Mouse (Mus musculus): Measurements from ENCODE around the gene Sipa1l3.

Sipa1l3 gene

DNA sequence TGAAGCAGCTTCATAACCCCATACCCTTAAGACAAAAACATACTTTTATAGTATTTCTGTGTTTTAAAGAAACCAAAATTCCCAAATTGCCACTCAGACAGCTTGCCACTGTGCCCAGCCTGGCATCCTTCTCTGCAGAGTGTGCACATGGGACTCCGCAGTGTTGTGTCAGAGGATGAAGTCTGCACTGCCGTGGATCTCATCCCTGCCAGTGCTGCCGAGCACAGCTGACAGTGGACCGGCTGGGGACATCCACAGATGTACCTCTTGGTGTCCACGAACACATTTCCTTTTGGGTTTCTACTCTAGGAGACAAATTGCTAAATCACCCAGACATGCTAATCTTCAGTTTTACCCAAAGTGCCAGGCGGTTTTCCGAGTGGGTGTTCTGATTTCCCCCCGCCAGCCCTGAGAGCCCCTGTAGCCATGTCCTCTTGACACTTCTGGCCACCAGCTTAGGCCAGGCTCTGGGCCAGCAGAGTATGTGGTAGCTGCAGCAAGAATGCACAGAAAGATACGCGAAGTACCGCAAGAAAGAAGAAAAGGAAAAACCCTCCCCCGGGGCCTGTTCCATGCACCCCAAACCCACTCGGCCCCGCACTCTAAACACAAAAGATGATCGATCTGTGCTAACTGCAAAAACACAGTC is 127.2 kb downstream of the Sipa1l3 start:
- in situ Hi-C loops (cut with MboI; ENCODE audit: unreplicated experiment in 2 of 2) = no loop called here

DNA sequence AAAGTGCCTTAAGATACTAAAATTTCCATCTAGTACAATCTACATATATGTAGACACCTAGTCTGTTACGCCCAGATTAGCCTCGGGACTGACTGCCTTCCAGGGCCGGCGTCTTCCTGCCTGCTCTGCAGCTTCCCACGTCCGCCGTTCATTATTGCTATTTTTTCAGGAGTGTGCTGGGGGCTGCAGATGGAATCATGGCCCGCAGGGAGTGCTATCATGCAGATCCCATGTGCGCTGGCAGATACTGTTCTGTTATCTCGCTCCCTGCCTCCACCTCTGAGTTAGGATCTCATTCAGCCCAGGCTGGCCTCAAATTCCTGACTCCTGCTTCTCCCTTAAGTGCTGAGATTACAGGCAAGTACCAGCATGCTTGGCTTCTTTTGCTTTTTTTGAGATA is 128.2 kb downstream of the Sipa1l3 start:
- in situ Hi-C loops (cut with MboI; ENCODE audit: unreplicated experiment in 2 of 2) = no loop called here

DNA sequence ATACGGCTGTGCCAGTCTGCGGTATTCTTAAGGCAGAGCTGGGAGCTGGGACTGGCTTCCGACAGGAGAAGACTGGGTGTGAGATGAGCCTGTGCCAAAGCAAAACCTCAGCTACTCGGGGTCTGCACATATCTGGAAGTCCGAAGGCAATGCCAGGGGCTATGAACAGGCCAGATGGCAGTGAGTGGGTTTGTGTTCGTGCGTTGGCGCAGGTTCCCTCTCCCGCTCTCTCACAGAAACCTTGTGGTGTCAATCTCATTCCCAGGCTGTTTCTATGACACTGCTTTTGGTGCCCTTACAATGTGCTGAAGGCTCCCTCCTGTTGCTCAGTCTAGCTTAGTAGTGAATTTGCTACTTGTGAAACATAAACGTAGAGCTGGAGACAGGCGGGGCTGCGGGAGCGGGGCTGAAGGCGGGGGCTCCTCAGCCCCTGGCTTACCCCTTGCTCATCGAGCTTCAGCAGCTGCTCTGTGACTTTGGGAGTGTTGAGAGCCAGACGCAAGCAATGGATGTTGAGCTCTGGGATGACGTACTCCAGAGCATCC is 130.8 kb downstream of the Sipa1l3 start:
- in situ Hi-C loops (cut with MboI; ENCODE audit: unreplicated experiment in 2 of 2) = no loop called here

DNA sequence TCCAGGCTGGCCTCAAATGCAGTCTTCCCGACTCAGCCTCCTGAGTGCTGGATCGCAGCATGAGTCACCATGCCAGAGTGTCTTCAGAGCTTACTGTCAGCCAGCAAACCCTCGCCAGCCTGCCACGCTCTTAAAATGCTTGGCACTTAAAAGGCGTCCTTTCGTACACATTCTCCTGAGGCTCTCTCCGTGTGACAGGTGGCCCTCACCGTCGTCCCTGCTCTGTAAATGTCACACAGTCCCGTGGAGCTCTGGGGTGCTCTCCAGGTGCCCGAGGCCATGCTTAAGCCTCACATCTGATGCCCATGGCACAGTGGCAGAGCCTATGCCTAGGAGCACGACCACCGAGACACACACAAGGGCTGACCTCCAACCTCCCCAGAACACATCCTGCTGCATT is 132.1 kb downstream of the Sipa1l3 start:
- in situ Hi-C loops (cut with MboI; ENCODE audit: unreplicated experiment in 2 of 2) = no loop called here

DNA sequence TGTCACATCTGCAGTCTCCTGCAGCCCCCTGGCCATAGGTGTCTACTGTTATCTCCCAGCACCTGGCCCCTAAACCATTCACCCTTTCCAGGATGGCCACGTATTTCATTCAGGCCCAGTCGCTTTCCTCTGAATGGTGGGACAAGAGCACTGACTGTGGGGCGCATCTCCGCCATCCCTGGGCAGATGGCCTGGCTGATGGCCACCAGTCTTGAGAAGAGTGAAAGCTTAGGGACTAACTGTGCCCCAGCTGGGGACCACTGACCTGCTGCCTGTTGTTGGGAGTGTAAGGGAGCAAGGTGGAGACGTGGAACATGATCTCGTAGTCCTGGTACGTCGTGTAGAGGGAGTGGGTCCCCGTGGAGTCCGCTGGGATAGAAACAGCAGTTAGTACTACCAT is 132.7 kb downstream of the Sipa1l3 start:
- in situ Hi-C loops (cut with MboI; ENCODE audit: unreplicated experiment in 2 of 2) = no loop called here

DNA sequence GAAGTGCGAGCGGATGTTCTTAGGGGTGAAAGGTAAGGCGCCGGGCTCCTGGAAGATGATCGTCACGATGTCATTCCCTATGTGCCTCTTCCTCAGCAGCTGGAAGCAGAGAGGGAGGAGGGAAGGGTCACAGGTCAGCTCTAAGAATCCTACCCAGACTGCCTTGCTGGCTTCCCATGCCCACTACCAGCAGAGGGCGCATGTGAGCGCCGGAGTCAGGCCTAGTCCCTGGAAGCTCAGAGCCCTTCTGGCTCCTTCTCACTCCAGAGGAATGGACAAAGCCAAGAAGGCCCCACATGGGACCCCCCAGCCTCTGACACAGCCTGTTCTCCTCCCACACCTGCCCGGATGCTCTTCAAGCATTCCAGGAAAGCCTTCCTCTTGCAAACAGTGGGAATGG is 135.2 kb downstream of the Sipa1l3 start:
- in situ Hi-C loops (cut with MboI; ENCODE audit: unreplicated experiment in 2 of 2) = loop anchor here (5.0 kb wide), 2 partner anchors 139 to 326 kb away; no protein-coding TSS in a partner anchor

DNA sequence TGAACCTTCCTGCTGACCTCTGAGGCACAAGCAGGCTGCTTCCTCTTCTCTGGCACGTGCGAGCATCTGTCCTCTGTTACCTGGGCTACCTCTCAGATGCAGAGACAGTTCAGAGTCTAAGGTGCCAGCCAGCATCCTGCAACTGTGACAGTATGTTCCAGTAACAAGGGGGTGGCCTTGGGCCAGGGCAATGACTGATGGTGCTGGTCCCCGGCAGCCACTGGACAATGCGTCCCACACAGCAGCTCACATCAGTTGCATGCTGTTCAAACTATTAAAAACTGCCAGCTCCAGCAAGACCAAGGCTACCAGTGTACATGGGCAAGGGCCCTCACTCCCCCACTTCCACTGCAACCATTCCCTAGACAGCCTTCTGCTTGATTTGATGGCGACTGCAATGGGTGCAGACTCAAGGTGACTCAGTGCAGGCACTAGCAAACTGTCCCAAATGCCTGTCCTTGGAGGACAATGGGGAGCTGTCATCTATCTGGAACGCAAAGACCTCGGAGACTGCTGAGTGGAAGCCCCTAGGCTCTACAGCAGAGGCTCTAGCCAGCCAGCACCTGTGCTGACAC is 136.9 kb downstream of the Sipa1l3 start:
- in situ Hi-C loops (cut with MboI; ENCODE audit: unreplicated experiment in 2 of 2) = loop anchor here (5.0 kb wide), 2 partner anchors 141 to 324 kb away; no protein-coding TSS in a partner anchor

DNA sequence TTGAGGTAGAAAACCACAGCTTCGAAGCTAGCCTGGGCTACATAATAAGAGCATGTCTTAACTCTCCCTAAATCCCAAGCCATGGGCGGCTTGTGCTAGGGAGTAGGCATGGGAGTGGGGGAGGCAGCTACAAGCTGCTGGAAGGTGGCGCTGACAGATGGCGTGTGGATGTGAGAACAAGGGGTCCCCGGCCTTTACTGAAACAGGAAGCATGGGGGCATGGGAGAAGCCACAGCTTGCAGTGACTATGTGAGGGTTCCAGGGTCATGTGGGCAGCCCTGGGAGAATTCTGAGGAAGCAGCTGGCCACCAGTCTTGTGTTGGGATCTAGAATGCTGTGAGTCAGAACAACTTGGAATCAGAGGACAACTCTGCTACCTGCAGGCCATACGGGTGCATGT is 144.4 kb downstream of the Sipa1l3 start:
- in situ Hi-C loops (cut with MboI; ENCODE audit: unreplicated experiment in 2 of 2) = no loop called here

DNA sequence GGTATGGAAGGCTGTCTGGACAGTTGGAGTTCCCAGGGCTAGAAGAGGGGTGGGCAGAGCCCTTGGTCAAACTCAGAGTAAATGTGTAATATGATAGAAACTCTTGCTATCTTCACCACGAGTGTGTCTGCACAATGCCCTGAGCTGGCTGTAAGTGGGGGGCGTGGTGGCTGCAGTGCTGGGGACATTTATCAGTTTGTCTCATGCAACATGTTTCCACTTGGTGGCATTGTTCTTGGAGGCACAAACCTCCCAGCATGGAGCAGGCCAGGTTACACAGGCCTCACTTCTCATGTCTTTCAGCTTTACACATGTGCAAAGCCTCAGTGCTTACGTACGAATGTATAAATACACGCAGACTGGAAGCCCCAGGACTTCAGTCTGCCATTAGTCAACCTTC is 146.3 kb downstream of the Sipa1l3 start:
- in situ Hi-C loops (cut with MboI; ENCODE audit: unreplicated experiment in 2 of 2) = no loop called here

DNA sequence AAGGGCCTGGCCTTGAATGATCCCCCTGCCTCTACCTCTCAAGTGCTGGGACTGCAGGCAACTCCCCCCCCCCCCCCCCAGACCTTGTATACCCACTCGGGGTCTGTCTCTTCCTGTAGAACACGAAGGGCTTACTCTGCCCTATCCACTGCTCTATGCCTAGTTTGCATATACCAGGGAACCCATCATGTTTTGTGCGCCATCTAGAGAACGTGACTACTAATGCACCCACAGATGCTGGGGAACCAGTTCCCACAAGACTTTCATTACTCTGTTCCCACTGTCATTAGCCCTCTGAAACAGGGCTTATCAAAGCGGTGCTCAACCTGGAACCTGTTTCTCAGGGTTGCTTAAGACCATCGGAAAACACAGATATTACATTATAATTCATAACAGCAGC is 148.4 kb downstream of the Sipa1l3 start:
- in situ Hi-C loops (cut with MboI; ENCODE audit: unreplicated experiment in 2 of 2) = no loop called here

DNA sequence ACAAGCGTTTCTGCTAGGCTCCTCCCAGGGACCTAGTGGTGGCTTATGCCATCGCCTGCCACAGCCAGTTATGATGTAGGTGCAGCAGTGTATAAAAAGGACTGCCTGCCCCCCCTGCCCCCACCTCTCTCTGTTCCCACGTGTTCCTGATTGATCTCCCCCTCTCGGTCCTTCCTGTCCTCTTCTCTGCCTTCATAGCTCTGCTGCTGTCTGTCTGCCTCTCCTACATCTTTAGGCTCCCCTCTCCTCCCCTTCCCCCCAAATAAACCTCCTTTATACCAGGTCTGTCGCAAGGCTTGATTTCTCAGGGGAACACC is 150.5 kb downstream of the Sipa1l3 start:
- in situ Hi-C loops (cut with MboI; ENCODE audit: unreplicated experiment in 2 of 2) = loop anchor here in 1 of 2 experiments (5.0 kb wide), 1 partner anchor 46 kb away; no protein-coding TSS in a partner anchor

DNA sequence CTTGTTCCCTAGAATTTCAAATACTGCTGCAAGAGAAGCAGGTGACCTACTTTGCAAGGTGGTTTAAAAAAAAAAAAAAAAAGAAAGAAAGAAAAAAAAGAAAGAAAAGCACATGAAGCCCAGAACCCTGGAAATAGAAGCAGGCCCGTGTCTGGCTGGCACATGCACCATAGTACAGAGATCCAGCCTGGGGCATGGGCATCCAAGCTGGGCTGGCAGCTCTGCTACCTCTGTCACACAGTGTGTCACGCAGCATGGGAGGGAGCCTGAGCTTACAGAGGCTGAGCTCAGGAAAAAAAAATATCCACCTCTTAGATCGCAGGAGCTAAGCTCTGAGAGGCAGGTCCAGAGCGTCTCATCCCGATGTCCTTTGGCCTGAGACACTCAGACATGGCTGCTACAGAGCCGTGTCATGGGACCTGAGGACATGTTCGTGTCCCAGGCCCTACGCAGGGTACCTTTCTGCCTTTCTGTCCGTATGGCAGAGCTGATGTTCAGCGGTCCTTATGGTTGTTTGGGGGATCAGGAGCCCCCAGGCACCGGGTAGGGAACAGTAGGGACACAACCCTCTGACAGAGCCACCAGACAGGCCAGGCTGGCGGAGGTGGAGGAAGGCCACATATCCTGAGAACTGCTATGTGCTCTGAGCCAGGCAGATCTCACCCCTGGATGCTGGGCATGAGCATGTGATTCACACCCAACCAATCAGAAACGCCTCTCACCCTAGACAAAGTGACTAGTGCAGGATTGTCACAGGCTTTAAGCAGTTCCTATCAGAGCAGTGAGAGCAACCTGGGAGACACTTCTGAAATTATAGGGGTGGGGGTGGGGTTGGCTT is 151.1 kb downstream of the Sipa1l3 start:
- in situ Hi-C loops (cut with MboI; ENCODE audit: unreplicated experiment in 2 of 2) = loop anchor here in 1 of 2 experiments (5.0 kb wide), 1 partner anchor 45 kb away; no protein-coding TSS in a partner anchor

DNA sequence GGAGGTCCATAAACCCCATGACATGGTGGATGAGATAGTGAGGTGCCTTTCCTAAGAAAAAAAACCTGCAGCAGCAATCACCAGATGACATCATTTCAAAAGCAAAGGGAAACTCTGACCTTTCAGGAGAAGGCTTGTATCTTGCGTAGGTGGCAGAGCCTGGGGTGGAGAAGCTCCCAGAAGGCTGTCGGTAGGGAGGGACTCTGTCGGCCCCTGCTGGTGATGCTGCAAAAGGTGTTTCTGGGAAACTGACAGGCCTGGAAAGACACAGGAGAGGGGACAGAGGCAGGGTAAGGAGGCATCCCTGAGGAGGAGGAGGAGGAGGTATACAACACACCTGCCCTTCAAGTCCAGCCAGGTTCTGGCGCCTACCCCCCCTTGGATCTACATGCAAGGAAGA is 154.4 kb downstream of the Sipa1l3 start:
- in situ Hi-C loops (cut with MboI; ENCODE audit: unreplicated experiment in 2 of 2) = no loop called here

DNA sequence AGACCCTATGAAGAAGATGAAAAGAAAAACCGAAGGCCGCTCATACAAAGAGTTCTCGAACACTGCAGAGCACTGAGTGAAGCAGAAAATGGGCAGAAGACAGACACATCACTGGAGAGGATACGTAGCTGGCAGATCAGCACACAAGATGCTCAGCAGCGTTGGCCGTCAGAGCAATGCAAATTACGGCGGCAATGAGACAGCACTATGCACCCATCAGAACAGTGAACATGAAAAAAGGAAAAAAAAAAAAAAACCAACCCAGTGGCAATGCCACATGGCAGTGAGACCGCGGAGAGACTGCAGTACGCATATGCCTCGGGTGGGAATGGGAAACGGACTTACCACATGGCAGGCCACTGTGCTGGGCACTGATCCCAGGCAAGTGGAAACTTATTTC is 156.9 kb downstream of the Sipa1l3 start:
- in situ Hi-C loops (cut with MboI; ENCODE audit: unreplicated experiment in 2 of 2) = no loop called here

DNA sequence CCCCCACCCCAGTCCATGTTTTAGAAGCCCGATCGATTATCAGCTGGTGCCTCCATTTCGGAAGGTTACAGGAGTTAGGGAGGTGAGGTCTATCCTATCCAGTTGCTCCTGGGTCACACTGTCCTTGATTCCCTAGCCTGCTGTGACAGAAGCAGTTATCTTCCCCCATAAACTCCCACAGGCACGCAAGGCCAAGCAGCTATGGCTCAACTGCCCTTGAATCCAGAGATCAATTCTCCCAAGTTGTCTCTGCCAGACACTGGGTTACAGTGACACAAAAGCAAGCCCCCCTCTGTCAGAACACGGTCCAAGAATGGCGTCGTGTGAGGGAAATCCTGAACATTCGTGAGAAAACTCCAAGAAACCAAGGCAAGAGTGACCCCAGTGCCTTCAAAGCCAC is 163.0 kb downstream of the Sipa1l3 start:
- in situ Hi-C loops (cut with MboI; ENCODE audit: unreplicated experiment in 2 of 2) = no loop called here

DNA sequence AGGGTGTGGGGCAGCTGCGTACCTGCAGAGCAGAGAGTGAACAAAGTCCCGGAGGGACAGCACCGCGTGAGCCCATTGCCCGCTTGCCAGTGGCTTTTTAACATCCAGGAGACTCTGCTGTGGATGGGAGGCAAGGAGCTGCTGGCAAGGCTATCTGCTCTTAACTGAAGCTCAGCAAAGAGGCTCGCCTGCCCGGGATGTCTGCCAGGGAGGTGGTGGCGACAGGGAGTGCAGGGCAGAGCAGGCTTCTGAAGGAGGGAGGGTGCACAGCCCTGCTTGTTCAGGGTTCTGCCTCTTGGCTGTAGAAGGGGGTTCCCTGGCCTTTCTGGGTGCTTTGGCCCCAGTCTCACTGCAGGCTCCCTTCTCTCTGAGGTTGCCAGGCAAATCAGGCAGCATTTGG is 164.3 kb downstream of the Sipa1l3 start:
- in situ Hi-C loops (cut with MboI; ENCODE audit: unreplicated experiment in 2 of 2) = no loop called here

DNA sequence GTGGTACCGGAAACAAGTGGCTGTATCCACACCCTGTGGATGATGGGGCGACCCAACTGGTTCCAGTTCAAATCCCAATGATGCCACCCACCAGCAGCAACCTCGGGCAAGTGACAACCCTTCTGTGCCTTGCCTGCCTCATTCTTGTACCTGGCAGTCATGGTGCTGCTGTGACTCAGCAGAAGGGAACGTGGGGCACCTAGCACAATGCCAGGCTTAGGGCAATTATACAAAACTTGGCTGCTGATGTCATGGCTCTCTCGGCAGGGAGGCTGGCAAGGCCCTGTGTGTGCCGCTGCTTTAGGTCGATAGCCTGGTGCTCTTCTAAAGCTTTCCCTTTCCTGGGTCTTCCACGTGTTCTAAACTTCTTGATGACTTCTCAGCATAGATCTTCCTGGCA is 166.2 kb downstream of the Sipa1l3 start:
- in situ Hi-C loops (cut with MboI; ENCODE audit: unreplicated experiment in 2 of 2) = no loop called here

DNA sequence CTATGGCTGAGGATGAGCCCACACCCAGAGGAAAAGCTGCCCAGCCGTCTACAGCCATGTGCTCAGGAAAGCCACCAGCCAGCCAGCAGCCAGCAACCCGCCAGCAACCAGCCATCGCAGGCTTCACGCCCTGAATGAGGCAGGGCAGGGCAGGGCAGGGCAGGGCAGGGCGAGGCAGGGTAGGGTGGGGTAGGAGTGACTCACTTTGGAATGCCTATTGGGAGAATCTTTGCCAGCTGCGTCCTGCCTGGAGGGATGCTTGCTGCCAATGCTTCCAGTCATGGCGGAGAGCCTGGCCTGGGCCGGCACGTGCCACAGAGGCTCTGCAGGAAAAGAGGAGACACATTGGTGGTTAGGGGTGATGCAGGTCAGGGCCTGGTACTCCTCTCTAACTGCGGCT is 168.0 kb downstream of the Sipa1l3 start:
- in situ Hi-C loops (cut with MboI; ENCODE audit: unreplicated experiment in 2 of 2) = no loop called here

DNA sequence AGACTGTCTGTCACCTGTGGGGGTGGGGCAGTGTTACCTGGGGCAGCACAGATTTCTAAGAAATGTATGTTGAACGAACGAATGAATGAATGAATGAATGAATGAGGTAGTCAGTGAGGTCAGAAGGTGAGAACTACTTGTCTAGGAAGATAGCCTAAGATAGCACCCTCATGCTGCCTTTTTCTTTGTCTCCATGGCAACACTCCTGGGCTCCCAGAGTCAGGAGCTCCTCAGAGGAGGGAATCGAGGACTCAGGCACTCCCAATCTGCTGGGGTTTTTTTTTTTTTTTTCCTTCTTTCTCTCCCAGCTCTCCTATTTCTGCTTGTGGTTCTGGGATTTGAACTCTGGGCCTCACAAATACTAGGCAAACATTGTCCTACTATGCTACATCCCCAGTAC is 172.2 kb downstream of the Sipa1l3 start:
- in situ Hi-C loops (cut with MboI; ENCODE audit: unreplicated experiment in 2 of 2) = no loop called here

DNA sequence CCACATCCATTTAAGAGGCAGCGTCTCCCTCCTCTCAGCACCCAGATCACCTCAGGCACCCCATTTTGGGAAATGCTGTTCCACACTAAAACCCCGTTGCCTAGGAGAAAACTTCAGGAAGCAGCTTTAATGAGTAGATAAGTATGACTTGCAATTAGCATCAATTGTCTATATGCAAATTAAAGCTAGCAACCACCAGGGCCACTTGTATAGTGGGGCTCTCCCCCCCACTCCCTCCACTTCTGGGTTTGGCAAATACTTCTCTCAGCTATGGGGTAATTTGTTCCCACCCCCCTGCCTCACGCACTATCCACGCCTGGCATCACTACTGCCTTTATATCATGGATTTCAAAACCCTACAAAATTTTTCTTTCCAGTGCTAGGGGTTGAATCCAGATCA is 172.9 kb downstream of the Sipa1l3 start:
- in situ Hi-C loops (cut with MboI; ENCODE audit: unreplicated experiment in 2 of 2) = no loop called here

DNA sequence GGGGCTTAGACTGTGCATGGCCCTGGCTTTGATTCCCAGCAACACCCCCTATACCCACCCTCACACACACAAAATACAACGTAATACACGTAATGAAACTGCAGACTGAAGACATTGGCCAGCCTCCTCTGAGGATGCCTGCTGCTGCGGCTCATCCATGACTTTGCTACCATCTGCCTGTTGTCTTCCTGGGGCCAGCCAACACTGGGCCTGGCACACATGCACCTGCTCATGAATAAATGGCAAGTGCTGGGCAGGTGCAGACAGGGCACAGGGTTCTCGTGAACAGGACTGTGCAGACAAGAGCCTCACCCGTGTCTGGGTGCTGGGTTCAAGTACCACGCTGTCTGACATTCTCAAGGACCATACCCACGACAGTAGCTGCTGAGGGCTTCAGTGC is 174.7 kb downstream of the Sipa1l3 start:
- in situ Hi-C loops (cut with MboI; ENCODE audit: unreplicated experiment in 2 of 2) = no loop called here

Data from v-Abl transformed pro-B cells (cell line).